Mouse (Mus musculus) kidney, embryonic 15.5 days (tissue): ENCODE measurements around the gene Tulp2. TPM values are rescaled to one million over a fixed set of nuclear protein-coding genes. Genes with fewer than 3 reads are reported as not detected.
"Not testable (repeated sequence)": the region's sequence is repeated elsewhere in the genome, so short reads cannot be mapped to it uniquely, and the experiment has no call there.

Experiments used
- ATAC-seq: fragments of 200-750 bp; cut with Nextera tagmentation; replicated peaks from 2 replicates; pipeline ENCODE4 v1.8.0; 2017; ENCODE audit warnings: moderate TSS enrichment; ENCODE audit not compliant: low FRiP score
- H3K27ac ChIP-seq: fragments of 300-500 bp; sonication (generic); 2 replicates; pipeline ENCODE4 v1.5.1; 2015; ENCODE audit warnings: mild to moderate bottlenecking, inconsistent platforms
- H3K27me3 ChIP-seq: fragments of 300-500 bp; sonication (generic); 2 replicates; pipeline ENCODE4 v1.6.1; 2015; ENCODE audit warnings: inconsistent platforms
- H3K36me3 ChIP-seq: fragments of 300-500 bp; sonication (generic); 2 replicates; pipeline ENCODE4 v1.6.1; 2015; ENCODE audit warnings: inconsistent platforms
- H3K4me1 ChIP-seq: fragments of 300-500 bp; sonication (generic); 2 replicates; pipeline ENCODE4 v1.6.1; 2015; ENCODE audit warnings: inconsistent platforms
- H3K4me2 ChIP-seq: fragments of 300-500 bp; sonication (generic); 2 replicates; pipeline ENCODE4 v1.6.1; 2015; ENCODE audit warnings: moderate library complexity, mild to moderate bottlenecking, inconsistent platforms
- H3K4me3 ChIP-seq: fragments of 300-500 bp; sonication (generic); replicated peaks from 2 replicates; pipeline ENCODE4 v1.5.1; 2015; ENCODE audit warnings: mild to moderate bottlenecking, inconsistent platforms
- H3K9ac ChIP-seq: fragments of 300-500 bp; sonication (generic); 2 replicates; pipeline ENCODE4 v1.6.1; 2015; ENCODE audit warnings: mild to moderate bottlenecking, inconsistent platforms
- H3K9me3 ChIP-seq: fragments of 300-500 bp; sonication (generic); replicated peaks from 2 replicates; pipeline ENCODE4 v1.6.1; 2016; ENCODE audit warnings: inconsistent platforms
- WGBS: fragments of 180-500 bp; shearing (Covaris S2); methylation state at CpG from one replicate; pipeline ENCODE4 v1.1.7; 2015; ENCODE audit warnings: mixed read lengths; 5-methylcytosine and 5-hydroxymethylcytosine counted together
- polyA plus RNA-seq: library from polyadenylated mRNA; unstranded; fragments of >200 nt; fragmentation: Nextera tagmentation; extraction: Ambion mirVana; gene quantifications from 2 replicates; pipeline ENCODE4 v1.2.1, GENCODE M21; 2015

Gene Tulp2
- polyA plus RNA-seq, 1 experiment from 2014 or later, result 1.0 TPM

GRCm38 (mm10) chr7:45461781-45462180 is 19.9 kb upstream of the Tulp2 start:
- Histone ChIP-seq H3K9me3 (no peaks in the 10 kb centered on the region), H3K36me3 (peaks cover 57% of the 10 kb centered on the region), H3K27me3 (no peaks in the 10 kb centered on the region), H3K9ac (no peak overlapping the region), H3K4me2 (no peak overlapping the region), H3K4me3 (no peak overlapping the region), H3K27ac (peak overlapping the region; percentile 86), H3K4me1 (peaks cover 53% of the 10 kb centered on the region)
- 81% methylated on average over 4 of the region's 4 CpGs for WGBS
- ATAC-seq, result no peak

DNA sequence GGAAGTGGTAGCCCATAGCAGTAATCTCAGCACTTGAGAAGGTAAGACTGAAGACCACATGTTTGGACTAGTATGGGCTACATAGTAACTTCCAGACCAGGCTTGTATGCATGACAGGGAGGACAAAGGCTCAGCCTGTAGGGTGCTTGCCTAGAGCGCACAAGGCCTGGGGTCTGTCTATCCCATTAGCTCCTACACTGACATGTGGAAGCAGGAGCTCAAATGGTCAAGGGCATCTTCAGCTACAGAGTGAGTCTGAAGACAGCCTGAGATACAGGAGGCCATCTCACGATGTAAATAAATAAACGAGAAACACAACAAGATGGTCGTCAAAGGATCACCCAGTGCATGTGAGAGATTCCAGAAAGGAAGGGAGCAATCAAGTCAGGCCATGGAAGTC is 19.4 kb upstream of the Tulp2 start:
- Histone ChIP-seq H3K27ac (no peak overlapping the region), H3K4me1 (peaks cover 52% of the 10 kb centered on the region), H3K4me2 (no peak overlapping the region), H3K27me3 (no peaks in the 10 kb centered on the region), H3K36me3 (peaks cover 53% of the 10 kb centered on the region), H3K9ac (no peak overlapping the region), H3K9me3 (no peaks in the 10 kb centered on the region), H3K4me3 (no peak overlapping the region)
- ATAC-seq, result no peak
- WGBS, result 90% methylated on average over 4 of the region's 4 CpGs

GRCm38 (mm10) chr7:45462868-45463267 is 18.8 kb upstream of the Tulp2 start:
- H3K4me2 ChIP-seq, H3K4me3 ChIP-seq, H3K27me3 ChIP-seq, H3K9ac ChIP-seq, ATAC-seq, H3K27ac ChIP-seq, H3K9me3 ChIP-seq: not testable (repeated sequence)
- Histone ChIP-seq H3K4me1 (peaks cover 48% of the 10 kb centered on the region), H3K36me3 (peaks cover 47% of the 10 kb centered on the region)
- WGBS, result 83% methylated on average over 4 of the region's 4 CpGs

DNA sequence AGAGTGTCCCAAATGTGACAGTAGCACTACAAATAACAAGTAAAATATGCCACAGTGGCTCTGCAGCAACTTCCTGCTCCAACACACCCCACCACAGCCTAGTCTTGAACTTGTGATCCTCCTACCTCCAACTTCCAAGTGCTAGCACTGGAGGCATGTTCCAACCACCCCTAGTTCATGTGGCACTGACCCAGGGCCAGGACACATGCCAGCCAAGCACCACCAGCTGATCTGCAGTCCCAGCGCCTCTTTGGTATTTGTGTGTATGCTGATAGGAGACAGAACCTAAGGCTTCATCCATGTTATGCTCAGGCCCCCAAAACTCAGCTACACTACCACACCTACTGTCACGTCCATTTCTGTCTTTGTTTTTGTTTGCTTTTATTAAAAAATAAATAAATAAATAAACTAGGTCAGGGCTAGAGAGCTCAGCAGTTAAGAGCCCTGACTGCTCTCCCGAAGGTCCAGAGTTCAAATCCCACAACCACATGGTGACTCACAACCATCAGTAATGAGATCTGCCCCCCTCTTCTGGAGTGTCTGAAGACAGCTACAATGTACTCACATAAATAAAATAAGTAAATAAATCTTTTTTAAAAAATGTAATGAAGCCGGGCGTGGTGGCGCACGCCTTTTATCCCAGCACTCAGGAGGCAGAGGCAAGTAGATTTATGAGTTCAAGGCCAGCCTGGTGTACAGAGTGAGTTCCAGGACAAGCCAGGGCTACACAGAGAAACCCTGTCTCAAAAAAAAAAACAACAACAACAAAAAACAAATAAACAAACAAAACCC is 17.5 kb upstream of the Tulp2 start:
- H3K4me1 ChIP-seq, result peaks cover 42% of the 10 kb centered on the region
- peaks cover 41% of the 10 kb centered on the region for H3K36me3 ChIP-seq
- H3K27me3 ChIP-seq, result no peaks in the 10 kb centered on the region
- WGBS, result 92% methylated on average over 7 of the region's 7 CpGs
- no peak overlapping the region for H3K4me2 ChIP-seq
- no peak overlapping the region for H3K4me3 ChIP-seq
- no peak overlapping the region for H3K27ac ChIP-seq
- ATAC-seq, result no peak
- H3K9me3 ChIP-seq, result no peaks in the 10 kb centered on the region
- H3K9ac ChIP-seq, result no peak overlapping the region

GRCm38 (mm10) chr7:45465112-45465511 is 16.6 kb upstream of the Tulp2 start:
- peaks cover 39% of the 10 kb centered on the region for H3K4me1 ChIP-seq
- peaks cover 41% of the 10 kb centered on the region for H3K36me3 ChIP-seq
- peak overlapping the region; percentile 87 for H3K4me2 ChIP-seq
- ATAC-seq, result no peak
- peak overlapping the region; percentile 96 for H3K4me3 ChIP-seq
- no peak overlapping the region for H3K27ac ChIP-seq
- 93% methylated on average over 12 of the region's 12 CpGs for WGBS
- H3K9me3 ChIP-seq, result no peaks in the 10 kb centered on the region
- H3K9ac ChIP-seq, result no peak overlapping the region
- no peaks in the 10 kb centered on the region for H3K27me3 ChIP-seq

DNA sequence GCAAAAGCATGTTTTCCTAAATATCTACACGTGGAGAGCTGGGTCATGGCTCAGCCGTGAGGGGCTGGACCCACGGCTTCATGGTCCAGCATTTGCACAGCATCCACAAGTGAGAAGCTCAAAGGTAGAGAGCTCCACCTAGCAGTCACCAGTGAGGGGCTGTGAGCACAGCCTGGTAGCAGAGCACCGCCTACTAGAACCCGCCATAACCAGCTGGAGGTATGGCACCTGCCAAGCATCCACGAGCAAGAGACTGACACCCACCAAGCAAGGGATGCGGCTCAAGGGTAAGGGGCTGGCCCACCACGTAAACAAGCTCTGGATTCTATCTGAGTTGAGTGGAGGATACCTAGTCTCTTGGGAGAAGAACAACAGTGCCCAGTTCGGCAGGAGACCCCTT is 16.1 kb upstream of the Tulp2 start:
- H3K4me1 ChIP-seq, result peaks cover 35% of the 10 kb centered on the region
- peaks cover 41% of the 10 kb centered on the region for H3K36me3 ChIP-seq
- WGBS, result 84% methylated on average over 9 of the region's 9 CpGs
- H3K9me3 ChIP-seq, result no peaks in the 10 kb centered on the region
- no peaks in the 10 kb centered on the region for H3K27me3 ChIP-seq
- H3K4me2 ChIP-seq, result peak overlapping the region; percentile 87
- peak overlapping the region; percentile 96 for H3K4me3 ChIP-seq
- ATAC-seq, result no peak; the same call in 1 of the 2 replicates
- no peak overlapping the region for H3K27ac ChIP-seq
- peak overlapping the region; percentile 85; the same call in 1 of the 2 replicates for H3K9ac ChIP-seq

DNA sequence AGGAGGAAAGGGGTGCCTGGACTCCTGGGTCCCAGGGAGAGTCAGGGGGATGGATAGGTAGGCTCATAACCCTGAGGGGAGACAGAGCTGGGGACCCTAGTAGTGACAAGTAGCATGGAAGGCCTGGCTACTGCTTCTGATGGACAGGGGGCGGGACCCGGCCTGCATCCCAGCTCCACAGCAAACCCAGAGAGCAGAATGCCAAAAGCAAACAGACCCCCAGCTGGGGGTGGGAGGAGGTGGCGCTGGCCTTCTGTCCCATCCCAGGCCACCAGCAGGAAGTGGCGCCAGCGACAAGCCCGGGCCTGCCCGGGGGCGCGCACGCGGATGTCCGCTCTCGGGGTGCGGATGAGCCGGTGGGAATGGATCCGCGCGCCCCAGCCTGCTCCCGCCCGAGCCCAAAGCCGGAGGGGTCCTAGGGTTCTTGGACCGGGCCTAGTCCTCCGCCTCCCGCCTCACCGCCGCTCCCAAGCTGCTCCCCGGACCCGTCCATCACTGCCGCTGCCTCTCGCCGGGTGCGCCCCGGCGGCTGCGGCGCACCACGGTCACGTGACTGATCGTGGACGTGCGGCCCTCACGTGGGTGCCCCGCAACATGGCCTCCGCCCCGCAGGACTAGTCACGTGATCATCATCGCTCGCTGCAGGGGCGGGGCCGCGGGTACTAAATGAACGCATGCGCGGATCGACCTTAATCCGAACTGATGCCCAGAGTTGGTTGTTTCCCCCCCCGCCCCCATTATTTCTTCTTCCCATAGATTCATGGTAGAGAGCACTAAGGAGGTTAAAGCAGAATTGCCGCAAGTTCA is 15.2 kb upstream of the Tulp2 start, which contains the start of gene Bax:
Bax (minus strand) TSS at position 616 of the 807 bp plus-strand sequence.
- Histone ChIP-seq H3K27ac (peak within 1 kb of the TSS; percentile 81), H3K9me3 (no peaks in the 10 kb centered on the region)

GRCm38 (mm10) chr7:45467090-45467670 is 14.5 kb upstream of the Tulp2 start:
- Histone ChIP-seq H3K27ac (no peak overlapping the region; the same call in none of the 2 replicates), H3K9me3 (no peaks in the 10 kb centered on the region), H3K27me3 (no peaks in the 10 kb centered on the region), H3K4me1 (peaks cover 21% of the 10 kb centered on the region), H3K4me2 (peak overlapping the region; percentile 87), H3K36me3 (peaks cover 33% of the 10 kb centered on the region), H3K9ac (peak overlapping the region; percentile 85; the same call in 1 of the 2 replicates), H3K4me3 (peak overlapping the region; percentile 96)
- 35% methylated on average over 7 of the region's 7 CpGs for WGBS
- ATAC-seq, result no peak; the same call in 1 of the 2 replicates

More for the DNA sequence above, 15.2 kb upstream of the Tulp2 start, which contains the start of gene Bax:
- Histone ChIP-seq H3K4me2 (peak within 1 kb of the TSS; percentile 87), H3K27me3 (no peaks in the 10 kb centered on the region), H3K36me3 (peaks cover 40% of the 10 kb centered on the region), H3K9ac (peak within 1 kb of the TSS; percentile 85), H3K4me3 (peak within 1 kb of the TSS; percentile 96), H3K4me1 (peaks cover 27% of the 10 kb centered on the region)
- ATAC-seq, result peak; percentile 79
- WGBS, result under 1% methylated on average over 57 of the region's 58 CpGs

DNA sequence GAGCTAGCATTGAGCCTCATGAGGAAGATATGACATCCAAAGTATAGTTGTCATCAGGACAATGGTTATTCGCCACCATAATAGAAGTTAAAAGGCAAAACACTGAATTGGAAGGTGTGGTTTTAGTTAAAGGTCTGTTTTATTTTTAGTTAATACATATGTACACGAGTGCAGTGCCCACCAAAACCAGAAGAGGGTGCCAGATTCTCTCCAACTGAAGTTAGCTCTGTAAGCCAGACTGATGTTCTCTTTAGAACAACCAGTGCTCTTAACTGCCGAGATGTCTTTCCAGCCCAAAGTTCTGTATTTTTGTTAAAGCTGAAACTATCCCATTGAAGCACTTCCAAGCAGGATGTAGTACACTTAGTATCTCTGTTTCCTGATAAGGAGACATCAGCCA is 10.8 kb upstream of the Tulp2 start:
- Histone ChIP-seq H3K4me1 (peaks cover 14% of the 10 kb centered on the region), H3K4me2 (no peak overlapping the region), H3K27ac (no peak overlapping the region), H3K36me3 (no peaks in the 10 kb centered on the region), H3K9ac (no peak overlapping the region), H3K9me3 (no peaks in the 10 kb centered on the region), H3K27me3 (no peaks in the 10 kb centered on the region), H3K4me3 (no peak overlapping the region)
- ATAC-seq, result no peak
- 8% methylated on average over 3 of the region's 3 CpGs for WGBS

- 67% methylated on average over 16 of the region's 16 CpGs for WGBS
- peak; percentile 37; the same call in 1 of the 2 replicates for ATAC-seq
- peak overlapping the region; percentile 30; the same call in 1 of the 2 replicates for H3K4me3 ChIP-seq
- H3K9me3 ChIP-seq, result no peaks in the 10 kb centered on the region
- no peaks in the 10 kb centered on the region for H3K36me3 ChIP-seq
- H3K9ac ChIP-seq, result peak overlapping the region; percentile 26; the same call in 1 of the 2 replicates
- no peak overlapping the region for H3K27ac ChIP-seq
- no peaks in the 10 kb centered on the region for H3K27me3 ChIP-seq
- peak overlapping the region; percentile 52 for H3K4me2 ChIP-seq
- 0 out of 2 replicates have a peak, but pooled peaks cover 4% of the 10 kb centered on the region for H3K4me1 ChIP-seq
These were observed 6.2 kb upstream of the Tulp2 start for GRCm38 (mm10) chr7:45475291-45475969.

DNA sequence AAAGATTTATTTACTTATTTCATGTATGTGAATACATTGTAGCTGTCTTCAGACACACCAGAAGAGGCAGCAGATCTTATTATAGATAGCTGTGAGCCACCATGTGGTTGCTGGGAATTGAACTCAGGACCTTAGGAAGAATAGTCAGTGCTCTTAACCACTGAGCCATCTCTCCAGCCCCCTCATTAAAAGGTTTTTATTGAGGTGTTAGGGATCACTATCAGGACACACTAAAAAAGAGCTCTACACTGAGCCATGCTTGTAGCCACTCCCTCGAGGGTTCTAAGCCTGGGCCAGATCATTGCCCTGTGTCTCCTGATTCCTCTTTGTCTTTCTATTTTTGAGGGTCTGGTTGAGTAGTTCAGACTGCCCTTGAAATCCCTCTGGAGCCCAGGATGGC is 5.2 kb upstream of the Tulp2 start:
- Histone ChIP-seq H3K9ac (no peak overlapping the region), H3K4me2 (no peak overlapping the region), H3K4me1 (0 out of 2 replicates have a peak, but pooled peaks cover 4% of the 10 kb centered on the region), H3K36me3 (no peaks in the 10 kb centered on the region), H3K4me3 (no peak overlapping the region), H3K27me3 (no peaks in the 10 kb centered on the region), H3K27ac (no peak overlapping the region), H3K9me3 (no peaks in the 10 kb centered on the region)
- no peak for ATAC-seq
- 44% methylated on average over 1 of the region's 1 CpGs for WGBS
